Comparison of ENCODE assay signal across 15 mouse cellular contexts in the genomic region with DNA sequence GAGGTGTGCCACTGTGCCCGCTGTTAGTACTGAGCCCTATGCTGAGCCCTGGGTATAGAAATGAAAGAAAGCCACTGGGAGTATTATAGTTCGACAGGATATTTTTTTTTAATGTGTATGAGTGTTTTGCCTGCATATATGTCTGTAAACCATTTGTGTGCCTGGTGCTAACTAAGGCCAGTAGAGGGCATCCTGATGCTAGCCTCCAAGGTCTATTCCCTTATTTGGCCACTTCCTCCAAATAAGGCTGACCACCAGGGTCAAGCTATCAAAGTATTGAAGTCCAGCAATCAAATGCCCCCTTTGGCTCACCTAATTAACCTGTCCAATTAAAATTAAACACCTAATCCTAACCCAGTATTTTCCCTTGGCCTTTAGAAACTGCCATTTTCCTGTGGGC. TPM values are rescaled to one million over a fixed set of nuclear protein-coding genes. Genes with fewer than 3 reads are reported as not detected.
A peak's percentile ranks its signal among the peaks of the same experiment; 100 is the strongest.
DNase-seq lines count a peak whose midpoint lies in the region; ATAC-seq and TF ChIP-seq lines count a peak whose summit lies in the region.
"Had no signal": no experiment of that assay in that cellular context is flagged by ENCODE, and none has a peak within 500 bp of the region (broad histone marks: within the 10 kb centered on the region; RNA-seq: fewer than 3 reads in every experiment).

No protein-coding gene starts in this region.

- no peak overlapping the region for H3K27ac ChIP-seq in forebrain, embryonic 14.5 days (ENCODE audit: low read depth, low read length)
- no peak overlapping the region for H3K27ac ChIP-seq in forebrain, embryonic 13.5 days
- H3K27ac ChIP-seq in liver, embryonic 14.5 days = no peak overlapping the region
- H3K27ac ChIP-seq in liver, embryonic 12.5 days = no peak overlapping the region
- H3K27ac ChIP-seq: embryonic facial prominence, embryonic 13.5 days; forebrain, embryonic 15.5 days; hindbrain, embryonic 15.5 days had no signal

- 49% methylated on average over 2 of the region's 2 CpGs for WGBS in forebrain, embryonic 14.5 days
- 65% methylated on average over 2 of the region's 2 CpGs for WGBS in forebrain, embryonic 13.5 days
- WGBS in liver, embryonic 14.5 days (ENCODE audit: insufficient replicate concordance) = 52% methylated on average over 2 of the region's 2 CpGs
- 63% methylated on average over 2 of the region's 2 CpGs for WGBS in liver, embryonic 12.5 days (ENCODE audit: insufficient replicate concordance)

- peak; percentile 13; the same call in 1 of the 2 replicates for TF ChIP-seq CTCF in liver, embryonic 14.5 days (IDR thresholded peaks at IDR 0.05; ENCODE audit: low read depth)

- ATAC-seq in forebrain, embryonic 14.5 days = no peak
- no peak for ATAC-seq in forebrain, embryonic 13.5 days
- no peak for ATAC-seq in liver, embryonic 14.5 days (ENCODE audit: insufficient read depth)
- no peak for ATAC-seq in liver, embryonic 12.5 days
- ATAC-seq in CD4-positive, CD25-positive, alpha-beta regulatory T cell, adult 4 months = no peak
- ATAC-seq: forebrain, embryonic 15.5 days had no signal

- peak; percentile 13 for DNase-seq in forebrain, embryonic 14.5 days (ENCODE audit: low spot score)
- DNase-seq in liver, embryonic 14.5 days (ENCODE audit: low read depth in 3 of 3, low spot score in 3 of 3) = no peak
- peak; percentile 10 for DNase-seq in A20 (ENCODE audit: low read depth, low spot score)
- DNase-seq in embryo, embryonic 10.5 days (ENCODE audit: low spot score) = peak; percentile 53
- DNase-seq in ovary, postnatal 36 days (ENCODE audit: low spot score) = no peak
- DNase-seq: cerebellum, adult 9-10 months; kidney, adult 8-10 months; right cerebral cortex, postnatal 14 days had no signal

- H3K27me3 ChIP-seq in forebrain, embryonic 14.5 days (replicated peaks; ENCODE audit: control insufficient read depth, insufficient read depth, low read length) = no peaks in the 10 kb centered on the region
- H3K27me3 ChIP-seq in forebrain, embryonic 13.5 days = no peaks in the 10 kb centered on the region
- no peaks in the 10 kb centered on the region for H3K27me3 ChIP-seq in liver, embryonic 14.5 days (ENCODE audit: control insufficient read depth, insufficient read depth, low read length)
- no peaks in the 10 kb centered on the region for H3K27me3 ChIP-seq in liver, embryonic 12.5 days (replicated peaks)
- H3K27me3 ChIP-seq: embryonic facial prominence, embryonic 13.5 days; forebrain, embryonic 15.5 days; hindbrain, embryonic 15.5 days had no signal

- no peak overlapping the region for H3K9ac ChIP-seq in forebrain, embryonic 14.5 days (ENCODE audit: low read length)
- H3K9ac ChIP-seq in forebrain, embryonic 13.5 days = no peak overlapping the region
- H3K9ac ChIP-seq in liver, embryonic 14.5 days (replicated peaks) = no peak overlapping the region
- no peak overlapping the region for H3K9ac ChIP-seq in liver, embryonic 12.5 days
- H3K9ac ChIP-seq: embryonic facial prominence, embryonic 13.5 days; forebrain, embryonic 15.5 days; hindbrain, embryonic 15.5 days had no signal

- H3K36me3 ChIP-seq in forebrain, embryonic 14.5 days (ENCODE audit: control insufficient read depth, insufficient read depth, low read length) = peaks cover 28% of the 10 kb centered on the region
- H3K36me3 ChIP-seq in forebrain, embryonic 13.5 days (ENCODE audit: poor library complexity, severe bottlenecking) = peaks cover 27% of the 10 kb centered on the region
- H3K36me3 ChIP-seq in liver, embryonic 14.5 days (replicated peaks; ENCODE audit: control insufficient read depth, insufficient read depth, low read depth) = no peaks in the 10 kb centered on the region
- H3K36me3 ChIP-seq in liver, embryonic 12.5 days = peaks cover 25% of the 10 kb centered on the region

- no peaks in the 10 kb centered on the region for H3K4me1 ChIP-seq in forebrain, embryonic 14.5 days (ENCODE audit: control insufficient read depth, insufficient read depth, low read length)
- H3K4me1 ChIP-seq in forebrain, embryonic 13.5 days = no peaks in the 10 kb centered on the region
- no peaks in the 10 kb centered on the region for H3K4me1 ChIP-seq in liver, embryonic 14.5 days (replicated peaks; ENCODE audit: control insufficient read depth in 2 of 2, insufficient read depth in 2 of 2, low read length in 1 of 2)
- no peaks in the 10 kb centered on the region for H3K4me1 ChIP-seq in liver, embryonic 12.5 days
- H3K4me1 ChIP-seq: forebrain, embryonic 15.5 days; hindbrain, embryonic 15.5 days had no signal

- H3K4me2 ChIP-seq in forebrain, embryonic 14.5 days (ENCODE audit: low read length) = no peak overlapping the region
- H3K4me2 ChIP-seq in forebrain, embryonic 13.5 days = no peak overlapping the region
- H3K4me2 ChIP-seq in liver, embryonic 14.5 days (ENCODE audit: low read depth) = no peak overlapping the region
- H3K4me2 ChIP-seq in liver, embryonic 12.5 days = no peak overlapping the region
- H3K4me2 ChIP-seq: embryonic facial prominence, embryonic 13.5 days; forebrain, embryonic 15.5 days; hindbrain, embryonic 15.5 days; liver, embryonic 11.5 days had no signal

- H3K4me3 ChIP-seq in forebrain, embryonic 14.5 days (ENCODE audit: low read depth, low read length) = no peak overlapping the region
- H3K4me3 ChIP-seq in forebrain, embryonic 13.5 days = no peak overlapping the region
- no peak overlapping the region for H3K4me3 ChIP-seq in liver, embryonic 14.5 days (ENCODE audit: insufficient read depth in 1 of 2, low read depth in 2 of 2, low read length in 2 of 2)
- H3K4me3 ChIP-seq in liver, embryonic 12.5 days = no peak overlapping the region
- H3K4me3 ChIP-seq: embryonic facial prominence, embryonic 13.5 days; forebrain, embryonic 15.5 days; hindbrain, embryonic 15.5 days had no signal

- no peak for TF ChIP-seq EP300 in liver, embryonic 14.5 days (IDR thresholded peaks at IDR 0.05; ENCODE audit: low read depth)

- H3K9me3 ChIP-seq in forebrain, embryonic 14.5 days (replicated peaks; ENCODE audit: control insufficient read depth, low read length) = no peaks in the 10 kb centered on the region
- no peaks in the 10 kb centered on the region for H3K9me3 ChIP-seq in forebrain, embryonic 13.5 days (replicated peaks)
- no peaks in the 10 kb centered on the region for H3K9me3 ChIP-seq in liver, embryonic 14.5 days (ENCODE audit: control insufficient read depth, low read length)
- H3K9me3 ChIP-seq in liver, embryonic 12.5 days (replicated peaks) = no peaks in the 10 kb centered on the region
- H3K9me3 ChIP-seq: embryonic facial prominence, embryonic 13.5 days; forebrain, embryonic 15.5 days; hindbrain, embryonic 15.5 days had no signal

RNA-seq across cellular contexts. Expression of a gene that starts 5.8 kb away (rescaled TPM):
- polyA plus RNA-seq in forebrain, embryonic 14.5 days (2014; fragmentation: Nextera tagmentation; extraction: Ambion mirVana) = 63.5 and 63.8 TPM in 2 replicates
- 172 and 179 TPM in 2 replicates for polyA plus RNA-seq in forebrain, embryonic 13.5 days (2015; fragmentation: Nextera tagmentation; extraction: Ambion mirVana)
- polyA plus RNA-seq in liver, embryonic 14.5 days (2012; rRNA removed) = 48.0 and 61.8 TPM in 2 replicates
- 91.6 and 102 TPM in 2 replicates for polyA plus RNA-seq in liver, embryonic 14.5 days (2014; fragmentation: Nextera tagmentation; extraction: Ambion mirVana)
- 173 and 177 TPM in 2 replicates for polyA plus RNA-seq in liver, embryonic 12.5 days (2016; fragmentation: Nextera tagmentation; extraction: Ambion mirVana)
- polyA plus RNA-seq in CD4-positive, CD25-positive, alpha-beta regulatory T cell, adult 4 months (2017; shearing (Covaris generic)) = 10 to 100 TPM; 12.6 to 31.4 TPM

RNA-seq across cellular contexts. Expression of a gene that starts 8.1 kb away (rescaled TPM):
- 3.2 and 5.6 TPM in 2 replicates for polyA plus RNA-seq in forebrain, embryonic 14.5 days (2014; fragmentation: Nextera tagmentation; extraction: Ambion mirVana)
- 13.9 and 16.3 TPM in 2 replicates for polyA plus RNA-seq in forebrain, embryonic 13.5 days (2015; fragmentation: Nextera tagmentation; extraction: Ambion mirVana)
- polyA plus RNA-seq in liver, embryonic 14.5 days (2012; rRNA removed) = 5.8 and 5.9 TPM in 2 replicates
- 0.94 and 1.5 TPM in 2 replicates for polyA plus RNA-seq in liver, embryonic 14.5 days (2014; fragmentation: Nextera tagmentation; extraction: Ambion mirVana)
- polyA plus RNA-seq in liver, embryonic 12.5 days (2016; fragmentation: Nextera tagmentation; extraction: Ambion mirVana) = 7.5 and 8.3 TPM in 2 replicates
- polyA plus RNA-seq in CD4-positive, CD25-positive, alpha-beta regulatory T cell, adult 4 months (2017; shearing (Covaris generic)) = 10 to 100 TPM; 13.0 to 24.8 TPM

RNA-seq across cellular contexts. Expression of a gene that starts 41.3 kb away (rescaled TPM):
- polyA plus RNA-seq in forebrain, embryonic 14.5 days (2014; fragmentation: Nextera tagmentation; extraction: Ambion mirVana) = 1.8 and 2.4 TPM in 2 replicates
- 4.9 and 8.5 TPM in 2 replicates for polyA plus RNA-seq in forebrain, embryonic 13.5 days (2015; fragmentation: Nextera tagmentation; extraction: Ambion mirVana)
- polyA plus RNA-seq in liver, embryonic 14.5 days (2012; rRNA removed) = 0.68 and 0.69 TPM in 2 replicates
- 0.42 and 0.51 TPM in 2 replicates for polyA plus RNA-seq in liver, embryonic 14.5 days (2014; fragmentation: Nextera tagmentation; extraction: Ambion mirVana)
- 1.2 and 1.4 TPM in 2 replicates for polyA plus RNA-seq in liver, embryonic 12.5 days (2016; fragmentation: Nextera tagmentation; extraction: Ambion mirVana)
- polyA plus RNA-seq in CD4-positive, CD25-positive, alpha-beta regulatory T cell, adult 4 months (2017; shearing (Covaris generic)) = not detected

Comparison
In these comparisons a context has a peak if more than half of its experiments do, and no peak if none do; other contexts are left out.
1. DNase-seq: peak in forebrain, embryonic 14.5 days (single experiment), A20 (single experiment) and embryo, embryonic 10.5 days (single experiment); none in liver, embryonic 14.5 days (0 of 3) and ovary, postnatal 36 days (single experiment).